Mouse (Mus musculus) spleen, postnatal 4 days (tissue): Measurements from ENCODE around the gene Bax.
"Not testable (repeated sequence)": the region's sequence is repeated elsewhere in the genome, so short reads cannot be mapped to it uniquely, and the experiment has no call there.

Source experiments
- DNase-seq, 2 experiments: peaks; one replicate each; pipeline ENCODE4 v3.0.0; 2022; ENCODE audit warnings: low spot score in 2 of 2

The Bax gene

DNA sequence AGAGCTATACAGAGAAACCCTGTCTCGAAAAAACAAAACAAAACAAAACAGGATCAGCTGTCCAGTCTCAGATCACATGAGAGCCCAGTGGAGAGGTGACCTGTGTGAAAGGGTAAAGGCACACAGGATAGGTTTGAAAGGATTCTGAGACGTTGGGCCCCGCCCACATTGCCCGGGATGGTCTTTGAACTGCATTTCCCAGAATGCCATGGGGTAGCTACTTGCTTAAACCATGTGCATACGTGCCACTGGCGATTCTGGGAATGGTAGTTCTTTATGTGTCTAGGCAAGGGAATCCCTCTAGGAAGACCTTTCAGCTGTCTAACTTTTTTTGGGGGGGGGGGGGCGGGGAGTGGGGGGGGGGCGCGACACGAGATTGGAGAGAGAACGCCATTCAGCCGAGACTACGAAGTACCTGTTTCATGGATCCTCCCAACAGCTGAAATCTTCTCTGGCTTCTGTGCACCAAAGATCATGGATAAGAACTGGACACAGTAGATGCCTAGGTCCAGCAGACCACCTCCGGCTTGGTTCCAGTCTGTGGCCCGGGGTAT, 14.8 kb upstream of the Bax start, which contains the start of gene Tulp2:
Gene Tulp2 (plus strand): TSS at position 504 of the 554 bp plus-strand sequence.
- DNase-seq = peak; percentile 71 to 78

DNA sequence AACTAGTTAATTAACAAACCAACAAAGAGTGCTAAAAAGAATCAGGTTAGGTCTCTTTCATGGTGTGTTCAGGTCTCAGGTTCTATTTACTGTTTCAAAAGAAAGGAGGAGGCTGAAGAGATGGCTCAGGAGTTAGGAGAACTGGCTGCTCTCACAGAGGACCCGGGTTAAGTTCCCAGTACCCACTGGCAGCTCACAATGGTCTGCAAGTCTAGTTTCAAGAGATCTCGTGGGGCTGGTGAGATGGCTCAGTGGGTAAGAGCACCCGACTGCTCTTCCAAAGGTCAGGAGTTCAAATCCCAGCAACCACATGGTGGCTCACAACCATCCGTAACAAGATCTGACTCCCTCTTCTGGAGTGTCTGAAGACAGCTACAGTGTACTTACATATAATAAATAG, 13.6 kb upstream of the Bax start:
- DNase-seq = not testable (repeated sequence)

DNA sequence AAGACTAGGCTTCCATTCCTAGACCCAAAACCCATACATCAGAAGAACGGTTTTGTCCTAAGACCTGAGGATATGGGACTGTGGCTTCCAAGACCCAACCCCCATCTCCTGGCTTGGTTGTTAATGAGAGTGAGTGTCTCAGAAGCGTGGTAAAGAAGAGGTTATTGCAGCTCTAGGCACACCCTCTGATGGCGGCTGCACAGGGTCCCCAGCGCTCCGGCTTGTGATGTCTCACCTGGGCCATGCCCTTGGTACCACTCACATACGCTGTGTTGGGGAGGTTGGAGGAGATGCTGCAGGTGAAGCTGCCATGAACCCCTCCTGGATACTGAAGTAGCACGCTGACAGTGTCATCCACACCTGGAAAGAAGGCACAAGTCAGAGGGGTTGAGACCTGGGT, 12.1 kb upstream of the Bax start:
- no peak for DNase-seq

DNA sequence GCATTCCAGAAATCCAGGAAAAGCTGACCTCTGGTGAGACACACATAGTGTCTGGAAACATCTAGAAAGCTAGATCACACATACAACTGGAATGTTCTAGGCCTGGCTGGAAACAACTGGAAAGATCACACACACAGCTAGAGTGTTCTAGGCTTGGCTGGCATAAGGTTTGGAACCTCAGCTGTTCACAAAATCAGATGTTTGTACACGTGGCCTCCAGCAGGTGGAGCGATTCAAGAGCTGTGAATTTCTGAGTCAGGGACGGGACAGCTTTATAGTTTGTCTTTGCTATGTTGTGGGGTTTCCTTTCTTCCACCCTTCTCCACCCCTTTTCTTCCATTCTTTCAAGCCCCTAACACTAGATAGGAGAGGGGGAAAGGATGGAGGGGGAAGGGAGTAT, 10.3 kb upstream of the Bax start:
- peak; percentile 64 to 79 for DNase-seq

DNA sequence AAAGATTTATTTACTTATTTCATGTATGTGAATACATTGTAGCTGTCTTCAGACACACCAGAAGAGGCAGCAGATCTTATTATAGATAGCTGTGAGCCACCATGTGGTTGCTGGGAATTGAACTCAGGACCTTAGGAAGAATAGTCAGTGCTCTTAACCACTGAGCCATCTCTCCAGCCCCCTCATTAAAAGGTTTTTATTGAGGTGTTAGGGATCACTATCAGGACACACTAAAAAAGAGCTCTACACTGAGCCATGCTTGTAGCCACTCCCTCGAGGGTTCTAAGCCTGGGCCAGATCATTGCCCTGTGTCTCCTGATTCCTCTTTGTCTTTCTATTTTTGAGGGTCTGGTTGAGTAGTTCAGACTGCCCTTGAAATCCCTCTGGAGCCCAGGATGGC, 9.8 kb upstream of the Bax start:
- DNase-seq = no peak

DNA sequence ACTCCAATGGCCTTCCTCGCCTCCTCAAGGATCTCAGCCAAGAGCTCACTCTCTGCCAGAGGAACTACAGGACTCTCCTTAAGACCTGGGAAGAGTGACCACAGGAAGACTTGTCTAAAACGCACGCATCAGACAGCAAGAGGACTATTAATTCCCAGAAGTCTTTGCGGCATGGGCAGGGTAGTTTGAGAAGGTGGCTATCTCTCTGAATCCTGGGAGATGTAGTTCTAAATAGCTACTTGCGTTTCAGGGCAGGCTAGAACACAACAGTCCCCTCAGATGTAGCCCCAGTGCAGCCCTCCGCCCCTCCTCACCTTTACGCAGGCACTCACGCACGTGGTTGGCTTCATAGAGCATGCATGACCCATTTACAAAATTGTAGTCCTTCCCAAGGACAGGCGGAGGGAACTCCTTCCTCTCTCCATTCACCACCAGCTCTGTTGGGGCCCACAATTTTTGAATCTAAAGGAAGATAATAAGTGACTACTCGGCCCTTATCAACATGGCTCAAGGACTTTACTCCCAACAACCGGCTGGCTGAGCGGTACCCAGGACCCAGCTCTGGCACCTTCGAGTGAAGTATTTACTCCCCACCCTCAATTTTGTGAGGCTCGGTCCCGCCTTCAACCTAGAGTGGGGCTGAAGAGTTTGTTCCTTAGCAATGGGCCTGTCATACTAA, 8.7 kb upstream of the Bax start:
- no peak for DNase-seq

DNA sequence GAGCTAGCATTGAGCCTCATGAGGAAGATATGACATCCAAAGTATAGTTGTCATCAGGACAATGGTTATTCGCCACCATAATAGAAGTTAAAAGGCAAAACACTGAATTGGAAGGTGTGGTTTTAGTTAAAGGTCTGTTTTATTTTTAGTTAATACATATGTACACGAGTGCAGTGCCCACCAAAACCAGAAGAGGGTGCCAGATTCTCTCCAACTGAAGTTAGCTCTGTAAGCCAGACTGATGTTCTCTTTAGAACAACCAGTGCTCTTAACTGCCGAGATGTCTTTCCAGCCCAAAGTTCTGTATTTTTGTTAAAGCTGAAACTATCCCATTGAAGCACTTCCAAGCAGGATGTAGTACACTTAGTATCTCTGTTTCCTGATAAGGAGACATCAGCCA, 4.2 kb upstream of the Bax start:
- peak; percentile 76 to 88 for DNase-seq

DNA sequence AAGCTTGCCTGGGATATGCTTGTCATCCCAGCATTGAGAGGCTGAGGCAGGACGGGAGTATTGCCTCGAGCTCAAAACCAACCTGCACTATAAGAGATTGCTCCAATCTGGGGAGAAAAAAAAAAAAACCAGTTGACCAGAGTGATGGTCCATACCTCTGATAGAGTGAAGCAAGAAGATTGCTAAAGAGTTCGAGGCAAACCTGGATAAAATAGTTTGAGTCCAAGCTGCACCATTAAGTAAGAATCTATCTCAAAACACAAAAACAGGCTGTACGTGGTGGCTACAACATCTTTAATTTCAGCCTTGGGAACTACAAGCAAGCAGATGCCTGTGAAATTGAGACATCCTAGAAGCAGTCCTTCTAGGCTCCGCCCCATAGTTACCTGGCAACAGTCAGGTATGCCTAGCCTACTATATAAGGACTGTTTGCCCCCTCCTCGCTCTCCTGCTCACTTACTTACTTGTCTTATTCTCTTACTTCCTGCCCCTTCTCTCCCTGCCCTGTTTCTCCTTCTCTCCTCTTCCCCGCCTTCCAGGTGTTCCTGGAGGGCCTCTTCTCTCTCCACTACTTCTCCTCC, 482 bp upstream of the Bax start:
- no peak for DNase-seq

DNA sequence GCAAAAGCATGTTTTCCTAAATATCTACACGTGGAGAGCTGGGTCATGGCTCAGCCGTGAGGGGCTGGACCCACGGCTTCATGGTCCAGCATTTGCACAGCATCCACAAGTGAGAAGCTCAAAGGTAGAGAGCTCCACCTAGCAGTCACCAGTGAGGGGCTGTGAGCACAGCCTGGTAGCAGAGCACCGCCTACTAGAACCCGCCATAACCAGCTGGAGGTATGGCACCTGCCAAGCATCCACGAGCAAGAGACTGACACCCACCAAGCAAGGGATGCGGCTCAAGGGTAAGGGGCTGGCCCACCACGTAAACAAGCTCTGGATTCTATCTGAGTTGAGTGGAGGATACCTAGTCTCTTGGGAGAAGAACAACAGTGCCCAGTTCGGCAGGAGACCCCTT, 1.1 kb downstream of the Bax start:
- DNase-seq = no peak

DNA sequence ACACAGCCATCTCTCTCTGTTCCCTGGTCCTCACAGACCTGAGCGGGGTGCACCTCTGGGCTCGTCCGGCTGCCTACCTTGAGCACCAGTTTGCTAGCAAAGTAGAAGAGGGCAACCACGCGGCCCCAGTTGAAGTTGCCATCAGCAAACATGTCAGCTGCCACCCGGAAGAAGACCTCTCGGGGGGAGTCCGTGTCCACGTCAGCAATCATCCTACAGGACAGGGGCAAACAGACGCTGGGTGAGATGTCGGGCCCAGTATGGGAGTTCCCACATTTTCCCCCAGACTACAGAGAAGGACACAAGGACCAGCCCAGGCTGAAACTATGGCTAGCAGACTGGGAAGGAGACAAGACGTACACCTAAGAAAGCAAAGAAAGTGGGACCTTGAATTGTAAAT, 1.6 kb downstream of the Bax start:
- DNase-seq = no peak

DNA sequence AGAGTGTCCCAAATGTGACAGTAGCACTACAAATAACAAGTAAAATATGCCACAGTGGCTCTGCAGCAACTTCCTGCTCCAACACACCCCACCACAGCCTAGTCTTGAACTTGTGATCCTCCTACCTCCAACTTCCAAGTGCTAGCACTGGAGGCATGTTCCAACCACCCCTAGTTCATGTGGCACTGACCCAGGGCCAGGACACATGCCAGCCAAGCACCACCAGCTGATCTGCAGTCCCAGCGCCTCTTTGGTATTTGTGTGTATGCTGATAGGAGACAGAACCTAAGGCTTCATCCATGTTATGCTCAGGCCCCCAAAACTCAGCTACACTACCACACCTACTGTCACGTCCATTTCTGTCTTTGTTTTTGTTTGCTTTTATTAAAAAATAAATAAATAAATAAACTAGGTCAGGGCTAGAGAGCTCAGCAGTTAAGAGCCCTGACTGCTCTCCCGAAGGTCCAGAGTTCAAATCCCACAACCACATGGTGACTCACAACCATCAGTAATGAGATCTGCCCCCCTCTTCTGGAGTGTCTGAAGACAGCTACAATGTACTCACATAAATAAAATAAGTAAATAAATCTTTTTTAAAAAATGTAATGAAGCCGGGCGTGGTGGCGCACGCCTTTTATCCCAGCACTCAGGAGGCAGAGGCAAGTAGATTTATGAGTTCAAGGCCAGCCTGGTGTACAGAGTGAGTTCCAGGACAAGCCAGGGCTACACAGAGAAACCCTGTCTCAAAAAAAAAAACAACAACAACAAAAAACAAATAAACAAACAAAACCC, 2.5 kb downstream of the Bax start:
- no peak for DNase-seq

DNA sequence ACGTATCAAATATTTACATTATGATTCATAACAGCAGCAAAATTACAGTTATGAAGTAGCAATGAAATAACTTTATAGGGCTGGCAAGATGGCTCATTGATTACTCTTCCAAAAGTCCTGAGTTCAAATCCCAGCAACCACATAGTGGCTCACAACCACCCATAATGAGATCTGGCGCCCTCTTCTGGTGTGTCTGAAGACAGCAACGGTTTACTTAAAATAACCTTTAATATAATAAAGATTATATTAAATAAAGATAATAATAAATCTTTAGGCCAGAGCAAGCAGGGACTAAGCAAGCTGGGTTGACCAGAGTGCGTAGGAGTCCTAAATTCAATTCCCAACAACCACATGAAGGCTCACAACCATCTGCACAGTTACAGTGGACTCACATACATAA, 3.8 kb downstream of the Bax start:
- DNase-seq = not testable (repeated sequence)

DNA sequence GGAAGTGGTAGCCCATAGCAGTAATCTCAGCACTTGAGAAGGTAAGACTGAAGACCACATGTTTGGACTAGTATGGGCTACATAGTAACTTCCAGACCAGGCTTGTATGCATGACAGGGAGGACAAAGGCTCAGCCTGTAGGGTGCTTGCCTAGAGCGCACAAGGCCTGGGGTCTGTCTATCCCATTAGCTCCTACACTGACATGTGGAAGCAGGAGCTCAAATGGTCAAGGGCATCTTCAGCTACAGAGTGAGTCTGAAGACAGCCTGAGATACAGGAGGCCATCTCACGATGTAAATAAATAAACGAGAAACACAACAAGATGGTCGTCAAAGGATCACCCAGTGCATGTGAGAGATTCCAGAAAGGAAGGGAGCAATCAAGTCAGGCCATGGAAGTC, 4.4 kb downstream of the Bax start:
- peak in 1 of 2 experiments; percentile 48 for DNase-seq

DNA sequence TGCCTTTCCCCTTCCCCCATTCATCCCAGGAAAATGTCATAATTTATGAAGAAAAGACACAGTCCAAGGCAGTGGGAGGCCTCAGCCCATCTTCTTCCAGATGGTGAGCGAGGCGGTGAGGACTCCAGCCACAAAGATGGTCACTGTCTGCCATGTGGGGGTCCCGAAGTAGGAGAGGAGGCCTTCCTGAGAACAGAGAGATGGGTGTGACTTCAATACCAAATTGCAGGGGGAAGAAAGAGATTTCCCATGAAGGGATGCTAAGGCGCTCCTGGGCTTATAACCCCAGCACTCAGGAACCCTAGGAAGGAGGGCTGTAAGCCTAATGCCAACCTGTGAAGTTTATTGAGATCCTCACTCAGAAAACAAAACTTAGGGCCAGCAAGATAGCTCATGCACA, 4.9 kb downstream of the Bax start:
- peak in 1 of 2 experiments; percentile 54 for DNase-seq

DNA sequence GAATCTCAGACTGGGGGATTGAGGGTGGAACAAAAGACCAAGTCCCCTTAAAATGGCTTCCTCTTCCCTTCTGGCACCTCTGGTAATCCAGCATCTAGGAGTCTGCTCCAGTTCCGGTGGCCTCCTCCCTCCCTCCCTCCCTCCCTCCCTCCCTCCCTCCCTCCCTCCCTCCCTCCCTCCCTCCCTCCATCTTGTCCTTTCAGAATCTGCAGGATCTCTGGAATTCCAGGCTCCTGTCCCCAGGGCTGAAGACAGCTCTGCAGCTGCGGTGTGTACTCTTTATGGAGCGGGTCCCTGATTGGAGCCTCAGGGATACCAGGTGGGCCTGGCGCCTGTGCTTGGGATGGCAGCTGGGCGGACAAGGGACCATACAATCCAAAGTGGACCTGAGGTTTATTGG, 5.4 kb downstream of the Bax start:
- peak in 1 of 2 experiments; percentile 64 for DNase-seq

DNA sequence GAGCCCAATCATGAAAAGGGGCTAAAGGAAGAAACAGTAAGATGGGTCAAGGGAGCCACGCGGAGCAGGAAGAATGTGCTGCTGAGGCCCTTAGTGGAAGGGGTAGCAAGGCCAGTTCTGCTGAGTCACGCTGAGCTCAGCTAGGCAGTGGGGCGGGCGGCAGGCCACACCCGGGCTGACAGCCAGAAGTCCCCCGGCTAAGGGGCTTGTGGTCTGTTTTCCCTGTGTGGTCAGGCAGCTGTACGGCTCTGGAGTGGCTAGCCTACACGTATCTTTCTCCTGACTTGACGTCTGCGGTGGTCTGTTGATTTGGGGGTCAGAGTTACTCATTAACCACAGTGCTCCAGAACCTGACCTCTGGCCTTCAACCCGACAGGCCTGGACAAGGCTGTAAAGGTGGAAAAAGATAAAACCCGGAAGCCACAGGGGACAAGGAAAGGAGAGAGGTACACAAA, 5.8 kb downstream of the Bax start:
- DNase-seq = peak; percentile 86 to 91

DNA sequence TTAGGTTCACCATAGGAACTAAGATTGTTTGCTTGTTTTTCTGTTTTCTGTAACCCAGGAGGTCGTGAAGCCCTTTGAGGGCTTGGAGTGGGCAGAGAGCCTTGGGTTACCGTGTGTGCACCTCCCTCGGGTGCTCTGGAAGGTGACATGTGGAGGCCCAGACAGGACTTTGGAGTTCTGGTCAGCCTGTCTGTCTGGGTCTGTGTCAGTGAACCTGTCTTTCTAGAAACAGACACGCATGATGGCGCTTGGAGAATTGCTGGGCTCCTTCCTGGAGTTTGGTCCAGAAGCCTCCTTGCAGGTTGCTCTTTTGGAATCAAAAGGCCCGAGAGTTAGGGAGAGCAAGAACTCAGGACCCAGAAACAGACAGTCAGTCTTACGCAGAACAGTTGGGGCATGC, 6.3 kb downstream of the Bax start:
- peak in 1 of 2 experiments; percentile 72 for DNase-seq

DNA sequence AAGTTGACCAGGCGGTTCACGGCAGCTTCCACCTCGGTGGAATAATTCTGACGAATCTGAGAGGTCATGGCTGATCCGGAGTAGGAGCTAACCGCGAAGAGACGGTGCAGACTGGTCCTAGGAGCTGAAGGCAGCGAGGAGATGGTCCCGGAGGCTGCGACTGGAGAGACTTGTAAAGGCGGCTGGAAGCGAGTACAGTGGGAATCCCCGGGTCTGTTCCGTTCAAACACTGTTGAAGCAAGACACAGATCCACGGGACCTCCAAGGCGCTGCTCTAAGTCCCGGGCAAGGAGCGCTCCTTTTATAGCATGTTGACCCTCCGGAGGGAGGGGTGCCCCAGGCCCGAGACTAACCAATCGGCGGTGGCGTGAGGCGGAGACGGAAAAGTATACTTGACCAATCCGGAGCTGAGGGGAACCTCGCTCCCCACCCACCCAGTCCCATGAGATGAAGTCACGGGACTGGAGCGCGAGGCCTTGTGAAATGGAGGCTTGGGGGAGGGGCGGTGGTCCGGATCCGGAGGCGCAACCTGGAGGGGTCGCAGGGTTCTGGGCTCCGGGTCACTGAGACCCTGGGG, 7.0 kb downstream of the Bax start, which contains the start of gene Ftl1:
Gene Ftl1 (minus strand): TSS at position 321 of the 577 bp plus-strand sequence.
- DNase-seq = peak; percentile 95 to 96

DNA sequence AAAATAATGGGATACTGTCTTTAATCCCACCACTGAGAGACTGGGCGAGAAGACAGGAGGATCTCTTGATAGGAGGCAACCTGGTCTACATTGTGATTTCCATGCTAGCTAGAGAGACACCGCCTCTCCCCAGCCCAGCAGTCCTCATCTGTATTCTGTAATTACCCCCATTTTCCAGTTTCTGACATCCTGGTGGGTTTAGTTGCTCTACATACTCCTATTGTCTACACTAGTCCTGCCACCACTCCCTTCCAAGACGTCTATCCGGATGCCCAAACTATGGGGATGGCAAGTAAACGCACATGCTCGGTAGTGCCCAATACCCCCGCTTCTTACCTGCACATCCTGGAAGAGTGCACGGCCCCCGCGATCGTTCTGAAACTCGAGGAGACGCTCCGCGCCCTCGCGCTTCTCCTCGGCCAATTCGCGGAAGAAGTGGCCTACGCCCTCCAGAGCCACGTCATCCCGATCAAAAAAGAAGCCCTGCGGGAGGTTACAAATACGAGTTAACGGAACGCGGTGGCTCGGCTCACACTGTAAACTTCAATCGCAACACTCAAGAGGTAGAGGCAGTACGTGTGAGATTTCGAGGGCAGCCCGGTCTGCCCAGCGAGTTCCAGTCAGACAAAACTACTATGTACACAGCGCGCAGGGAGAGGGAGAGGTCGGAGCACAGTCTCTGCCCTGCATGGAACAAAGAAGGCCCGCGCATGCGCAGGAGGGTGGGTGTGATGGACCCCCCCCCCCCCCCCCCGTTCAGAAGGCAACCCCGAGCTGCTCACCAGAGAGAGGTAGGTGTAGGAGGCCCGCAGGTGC, 7.7 kb downstream of the Bax start:
- peak; percentile 76 to 91 for DNase-seq

DNA sequence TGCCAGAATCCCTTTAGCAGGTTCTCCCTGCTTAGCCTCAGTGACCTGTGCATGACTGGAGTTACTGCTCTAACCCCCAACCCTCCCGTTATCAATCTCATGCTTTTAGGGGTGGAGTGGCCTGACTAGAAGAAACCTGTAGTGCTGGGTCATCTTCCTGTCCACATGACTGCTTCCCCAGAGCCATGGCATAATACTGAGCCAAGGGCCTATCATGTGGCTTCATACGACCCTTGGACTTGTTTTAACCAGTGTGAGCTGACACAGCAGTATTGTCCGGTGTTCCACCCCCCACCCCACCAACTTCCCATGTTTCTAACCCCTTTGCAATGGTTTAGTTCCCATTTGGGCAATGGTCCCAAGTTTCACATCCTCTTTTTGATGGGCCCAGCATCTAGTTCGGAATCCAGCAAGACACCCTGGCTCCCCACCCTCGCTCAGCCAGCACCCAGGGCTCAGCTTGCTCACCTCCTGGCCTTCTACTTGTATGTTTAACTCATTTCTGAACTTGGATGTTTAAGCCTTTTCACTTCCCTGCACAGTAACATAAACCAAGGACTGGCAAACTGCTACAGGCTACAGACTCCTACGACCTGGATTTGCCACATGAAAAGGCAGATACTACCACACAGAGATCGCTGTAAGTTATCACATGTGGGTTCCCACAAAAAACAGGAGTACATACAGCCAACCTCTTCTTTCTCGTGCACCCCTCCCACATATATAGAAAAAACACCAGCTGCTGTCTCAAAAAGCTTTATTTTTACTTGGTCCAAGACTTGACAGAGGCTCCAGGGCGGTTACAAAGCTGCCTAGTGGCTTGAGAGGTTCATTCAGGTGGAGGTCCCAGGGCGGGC, 9.3 kb downstream of the Bax start:
- DNase-seq = no peak
